Mouse (Mus musculus): ENCODE results near the gene C3ar1. TPM values are rescaled to one million over a fixed set of nuclear protein-coding genes. Genes with fewer than 3 reads are reported as not detected.

The C3ar1 gene
- 2.0 and 2.2 TPM in 2 replicates for polyA plus RNA-seq (2016; fragmentation: Nextera tagmentation; extraction: Ambion mirVana)

DNA sequence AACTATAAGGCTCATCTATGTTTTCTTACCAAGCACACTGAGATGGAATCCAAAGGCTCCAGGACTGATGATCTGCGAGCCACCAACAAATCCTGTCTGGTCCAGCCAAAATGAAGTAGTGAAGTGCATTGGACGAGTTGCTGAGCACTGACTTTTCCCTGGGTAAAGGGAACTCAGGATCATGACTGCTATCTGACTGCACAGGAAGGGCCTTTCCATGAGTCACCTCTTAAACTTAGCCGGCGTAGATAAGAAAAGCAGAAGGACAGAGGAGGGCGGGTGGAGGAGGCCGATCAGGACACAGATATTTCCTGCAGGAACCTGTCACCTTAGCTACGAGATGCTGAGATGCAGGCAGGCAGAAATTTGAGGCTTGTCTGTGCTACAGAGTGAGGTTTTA lies at the start of gene C3ar1:
Gene C3ar1, minus strand, starts transcription at position 207 of the 400 bp plus-strand sequence.
- Histone ChIP-seq H3K36me3 (no peaks in the 10 kb centered on the region), H3K27me3 (no peaks in the 10 kb centered on the region), H3K9me3 (replicated peaks) (0 out of 2 replicates have a peak, but pooled peaks cover 3% of the 10 kb centered on the region), H3K27ac (no peak within 1 kb of the TSS), H3K4me2 (replicated peaks) (no peak within 1 kb of the TSS), H3K4me1 (no peaks in the 10 kb centered on the region), H3K4me3 (no peak within 1 kb of the TSS), H3K9ac (no peak within 1 kb of the TSS)
- 79% methylated on average over 7 of the region's 7 CpGs for WGBS
- ATAC-seq (ENCODE audit: low FRiP score): no peak

DNA sequence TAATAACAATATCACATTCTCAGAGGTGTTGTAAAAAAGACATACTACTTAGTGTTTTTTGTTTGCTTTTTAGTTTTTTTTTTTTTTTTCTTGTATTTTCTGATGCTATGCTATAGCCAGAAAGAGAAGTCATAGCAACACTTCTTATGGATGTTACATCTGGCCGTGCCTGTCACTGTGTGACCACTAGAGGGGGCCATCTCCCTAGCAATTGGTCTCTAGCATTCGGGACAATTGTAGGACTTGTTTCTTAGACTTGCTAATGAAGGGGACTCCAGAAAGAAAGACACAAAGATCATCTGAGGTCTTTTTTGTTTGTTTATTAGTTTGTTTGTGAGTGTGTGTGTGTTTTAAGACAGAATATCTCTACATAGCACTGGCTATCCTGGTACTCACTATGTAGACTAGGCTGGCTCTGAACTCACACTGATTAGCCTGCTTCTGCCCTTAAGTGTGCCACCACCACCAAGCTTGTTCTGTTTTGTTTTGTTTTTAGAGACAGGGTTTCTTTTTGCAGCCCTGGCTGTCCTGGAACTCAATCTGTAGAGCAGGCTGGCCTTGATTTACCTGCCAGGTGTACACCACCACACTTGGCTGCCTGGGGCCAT lies 36.6 kb upstream of the C3ar1 start:
- Histone ChIP-seq H3K9ac (no peak overlapping the region), H3K4me1 (no peaks in the 10 kb centered on the region), H3K27ac (no peak overlapping the region), H3K27me3 (no peaks in the 10 kb centered on the region), H3K36me3 (peaks cover 41% of the 10 kb centered on the region), H3K4me2 (replicated peaks) (no peak overlapping the region), H3K4me3 (no peak overlapping the region), H3K9me3 (replicated peaks) (no peaks in the 10 kb centered on the region)
- WGBS: 7% methylated on average over 2 of the region's 2 CpGs
- no peak for ATAC-seq (ENCODE audit: low FRiP score)

DNA sequence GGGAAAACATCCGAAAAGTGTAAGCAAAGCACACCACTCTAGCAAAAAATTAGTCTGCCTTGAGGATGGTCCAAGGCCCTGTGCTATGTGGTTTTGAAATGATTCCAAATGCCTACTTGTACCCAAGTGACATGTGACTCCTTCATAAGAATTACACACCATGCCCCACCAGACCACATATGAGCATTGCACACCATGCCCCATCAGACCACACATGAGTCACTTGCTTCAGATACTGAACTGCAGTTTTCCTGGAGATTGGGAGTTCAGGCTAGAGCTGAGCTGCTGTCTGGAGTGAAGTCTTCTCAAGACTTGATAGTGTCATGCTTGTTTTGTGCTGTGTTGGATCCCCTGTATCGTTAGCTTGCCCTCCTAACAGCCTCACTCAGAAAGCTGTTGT lies 33.6 kb upstream of the C3ar1 start:
- Histone ChIP-seq H3K4me2 (replicated peaks) (no peak overlapping the region), H3K4me1 (no peaks in the 10 kb centered on the region), H3K27me3 (no peaks in the 10 kb centered on the region), H3K27ac (no peak overlapping the region), H3K9ac (no peak overlapping the region), H3K4me3 (no peak overlapping the region), H3K36me3 (peaks cover 65% of the 10 kb centered on the region), H3K9me3 (replicated peaks) (no peaks in the 10 kb centered on the region)
- no peak for ATAC-seq (ENCODE audit: low FRiP score)
- 90% methylated on average over 2 of the region's 2 CpGs for WGBS

DNA sequence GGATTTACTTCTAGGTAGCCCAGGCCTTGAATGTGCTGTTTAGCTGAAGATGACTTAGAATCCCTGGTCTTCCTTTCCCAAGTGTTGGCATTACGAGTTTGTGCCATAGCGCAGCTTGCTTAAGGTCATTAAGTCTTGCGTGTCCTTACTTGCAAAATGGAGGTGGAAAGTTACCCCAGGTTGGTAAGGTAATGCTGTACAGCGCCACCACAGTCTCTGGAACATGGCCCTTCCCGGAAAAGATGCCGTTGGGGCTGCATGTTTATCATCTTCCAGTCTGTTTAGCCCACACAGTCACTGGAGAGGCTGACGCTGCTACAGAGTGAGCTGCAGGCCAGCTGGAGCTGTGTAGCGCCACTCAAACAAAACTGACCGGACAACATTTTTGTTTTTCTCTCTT lies 27.6 kb upstream of the C3ar1 start:
- Histone ChIP-seq H3K4me1 (no peaks in the 10 kb centered on the region), H3K4me3 (no peak overlapping the region), H3K9me3 (replicated peaks) (no peaks in the 10 kb centered on the region), H3K27ac (no peak overlapping the region), H3K4me2 (replicated peaks) (no peak overlapping the region), H3K27me3 (no peaks in the 10 kb centered on the region), H3K36me3 (peaks cover 85% of the 10 kb centered on the region), H3K9ac (no peak overlapping the region)
- no peak for ATAC-seq (ENCODE audit: low FRiP score)
- WGBS: 94% methylated on average over 9 of the region's 9 CpGs

DNA sequence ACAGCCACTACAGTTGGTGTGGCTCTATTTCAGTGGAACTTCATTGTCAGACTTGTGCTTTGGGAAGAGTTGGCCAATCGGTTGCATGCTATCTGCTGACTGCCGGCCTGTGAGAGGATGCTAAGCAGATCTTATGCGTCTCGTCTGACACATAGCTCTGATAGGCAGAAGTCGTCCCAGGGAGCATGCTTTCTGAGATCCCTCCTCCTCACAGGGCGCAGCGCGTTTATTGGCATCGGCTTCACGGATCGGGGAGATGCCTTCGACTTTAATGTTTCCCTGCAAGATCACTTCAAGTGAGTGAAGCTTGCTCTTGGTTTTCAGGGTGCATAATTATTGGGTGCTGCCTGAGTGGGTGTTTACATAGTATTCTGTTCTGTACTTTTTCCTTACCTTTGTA lies 25.3 kb upstream of the C3ar1 start:
- Histone ChIP-seq H3K9me3 (replicated peaks) (no peaks in the 10 kb centered on the region), H3K27ac (no peak overlapping the region), H3K4me1 (no peaks in the 10 kb centered on the region), H3K27me3 (no peaks in the 10 kb centered on the region), H3K4me2 (replicated peaks) (no peak overlapping the region), H3K4me3 (no peak overlapping the region), H3K36me3 (peaks cover 65% of the 10 kb centered on the region), H3K9ac (no peak overlapping the region)
- no peak for ATAC-seq (ENCODE audit: low FRiP score)
- WGBS: 96% methylated on average over 12 of the region's 12 CpGs

DNA sequence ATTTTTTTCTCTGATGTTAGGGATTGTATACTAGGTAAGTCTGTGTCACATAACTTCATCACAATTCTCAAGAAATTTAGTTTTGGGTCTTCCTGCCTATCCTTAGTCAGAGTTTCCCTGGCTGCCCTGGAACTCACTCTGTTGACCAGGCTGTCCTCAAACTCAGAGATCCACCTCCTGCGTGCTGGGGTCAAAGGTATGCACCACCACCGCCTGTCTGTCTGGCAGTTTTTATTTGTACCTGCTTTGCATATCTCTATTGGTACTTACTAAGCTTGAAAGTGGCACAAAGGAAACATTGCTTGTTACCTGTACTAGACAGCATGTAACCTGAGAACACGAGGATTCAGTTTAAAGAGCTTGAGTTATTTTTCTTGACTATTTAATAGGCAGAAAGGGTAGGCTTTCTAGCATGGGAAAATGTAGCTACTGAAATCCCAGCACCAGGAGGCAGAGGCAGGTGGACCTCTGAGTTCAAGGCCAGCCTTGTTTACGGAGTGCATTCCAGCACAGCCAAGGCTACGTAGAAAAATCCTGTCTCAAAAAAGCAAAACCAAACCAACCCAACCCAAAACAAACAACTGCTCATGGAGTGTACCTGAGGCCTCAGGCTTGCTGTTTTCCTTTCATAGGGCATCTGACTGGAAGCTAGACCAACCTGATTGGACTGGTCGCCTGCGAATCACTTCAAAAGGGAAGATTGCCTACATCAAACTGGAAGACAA lies 24.0 kb upstream of the C3ar1 start:
- Histone ChIP-seq H3K27me3 (no peaks in the 10 kb centered on the region), H3K36me3 (peaks cover 53% of the 10 kb centered on the region), H3K9ac (no peak overlapping the region), H3K4me2 (replicated peaks) (no peak overlapping the region), H3K27ac (no peak overlapping the region), H3K4me3 (no peak overlapping the region), H3K9me3 (replicated peaks) (no peaks in the 10 kb centered on the region), H3K4me1 (peaks cover 8% of the 10 kb centered on the region)
- ATAC-seq (ENCODE audit: low FRiP score): no peak
- WGBS: 92% methylated on average over 7 of the region's 7 CpGs

DNA sequence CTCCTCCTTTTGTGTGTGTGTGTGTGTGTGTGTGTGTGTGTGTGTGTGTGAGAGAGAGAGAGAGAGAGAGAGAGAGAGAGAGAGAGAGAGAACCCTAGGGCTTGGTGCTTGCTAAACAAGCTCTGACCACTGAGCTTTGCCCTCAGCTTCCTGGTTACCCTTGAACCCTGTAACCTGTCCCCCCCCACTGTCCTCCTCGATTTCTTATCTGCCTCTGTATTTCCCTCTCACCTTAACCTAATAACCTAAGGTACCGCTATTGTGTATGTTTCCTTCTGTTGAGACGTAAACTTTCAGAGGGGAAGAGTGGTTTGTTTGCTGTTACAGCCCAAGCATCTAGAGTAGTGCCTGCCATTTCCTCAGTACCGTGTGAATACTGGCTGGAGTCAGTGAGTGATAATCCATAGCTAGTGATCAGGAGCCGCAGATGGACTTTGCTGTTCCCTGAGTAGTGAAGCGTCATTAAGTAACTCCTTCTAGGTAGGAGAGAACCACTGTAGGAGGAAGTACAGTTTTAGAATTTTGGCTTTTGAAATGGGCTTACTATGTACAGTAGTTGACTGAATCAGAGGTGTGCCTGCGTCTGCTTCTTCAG lies 23.3 kb upstream of the C3ar1 start:
- Histone ChIP-seq H3K4me3 (no peak overlapping the region), H3K4me2 (replicated peaks) (no peak overlapping the region), H3K9me3 (replicated peaks) (no peaks in the 10 kb centered on the region), H3K36me3 (peaks cover 47% of the 10 kb centered on the region), H3K27me3 (no peaks in the 10 kb centered on the region), H3K27ac (no peak overlapping the region), H3K9ac (no peak overlapping the region), H3K4me1 (peaks cover 8% of the 10 kb centered on the region)
- 90% methylated on average over 7 of the region's 7 CpGs for WGBS
- no peak for ATAC-seq (ENCODE audit: low FRiP score)

DNA sequence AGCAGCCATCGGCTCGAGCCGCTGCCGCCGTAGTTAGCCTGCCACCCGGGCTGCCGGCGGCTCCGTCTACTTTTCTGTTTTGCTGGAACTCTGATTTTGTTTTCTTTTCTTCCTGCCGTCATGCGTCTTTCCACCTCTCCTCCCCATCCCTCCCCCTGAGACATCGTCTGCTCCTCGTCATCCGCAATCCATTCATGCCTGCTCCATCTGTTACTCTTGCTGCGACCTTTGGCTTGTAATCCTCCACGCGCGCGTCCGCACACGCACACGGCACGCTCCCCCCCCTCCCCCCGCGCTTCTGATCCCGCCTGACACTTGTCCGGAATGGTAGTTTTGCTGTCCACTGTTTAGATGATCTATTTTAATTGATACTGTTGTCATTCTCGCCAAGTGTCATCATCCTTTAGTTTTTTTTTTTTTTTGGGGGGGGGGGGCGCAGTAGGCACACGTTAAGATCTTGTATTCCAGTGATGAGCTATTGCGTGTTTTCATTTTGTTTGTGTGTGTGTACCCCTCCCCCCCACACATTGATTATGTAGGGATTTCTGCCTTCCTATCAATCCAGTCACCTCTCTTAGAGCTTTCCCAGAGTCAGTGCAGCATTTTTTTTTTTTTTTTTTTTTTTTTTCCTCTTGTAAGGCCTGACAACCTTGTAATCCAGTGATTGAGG lies 18.9 kb upstream of the C3ar1 start:
- H3K4me1 ChIP-seq: peaks cover 8% of the 10 kb centered on the region

DNA sequence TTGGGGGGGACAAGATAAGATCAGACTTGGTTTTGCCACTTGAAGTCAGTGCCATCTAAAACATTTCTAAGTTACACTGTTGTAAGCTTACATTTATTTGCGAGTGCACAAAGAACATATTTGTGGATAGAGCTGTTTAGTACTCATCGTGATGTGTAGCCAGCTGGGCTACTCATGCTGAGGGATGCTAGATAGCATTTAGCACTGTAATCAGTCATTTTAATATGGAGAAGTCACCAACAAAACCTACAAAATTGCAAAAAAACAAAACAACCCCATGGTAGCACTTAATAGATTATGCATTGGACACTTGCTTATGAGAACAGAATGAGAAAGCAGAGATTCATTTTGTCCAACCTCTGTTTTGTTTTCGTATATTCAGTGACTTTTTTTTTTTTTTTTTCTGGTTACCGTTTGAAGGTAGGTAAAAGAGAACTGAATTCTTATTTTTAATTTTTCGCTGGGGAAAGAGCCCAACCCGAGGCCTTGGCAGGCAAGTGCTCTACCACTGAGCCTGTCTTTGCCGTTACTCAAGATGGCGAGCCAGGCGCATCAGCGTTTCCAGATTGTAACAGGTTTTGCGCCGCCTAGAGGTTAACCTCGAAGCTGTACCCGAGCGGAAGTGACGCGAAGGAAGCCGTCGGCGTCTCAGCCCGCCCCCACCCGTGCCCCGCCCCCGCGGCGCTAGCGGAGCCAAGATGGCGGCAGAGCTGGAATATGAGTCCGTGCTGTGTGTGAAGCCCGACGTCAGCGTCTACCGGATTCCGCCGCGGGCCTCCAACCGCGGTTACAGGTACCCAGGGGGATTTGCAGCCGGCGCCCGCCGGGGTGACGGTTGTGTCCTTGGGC lies 18.1 kb upstream of the C3ar1 start, which contains the start of gene Necap1:
Gene Necap1, plus strand, starts transcription at position 604 of the 849 bp plus-strand sequence.
- peaks cover 8% of the 10 kb centered on the region for H3K4me1 ChIP-seq
- peaks cover 6% of the 10 kb centered on the region; the same call in 1 of the 2 replicates for H3K36me3 ChIP-seq
- ATAC-seq (ENCODE audit: low FRiP score): peak; percentile 95
- WGBS: 7% methylated on average over 43 of the region's 43 CpGs
- H3K9me3 ChIP-seq (replicated peaks): no peaks in the 10 kb centered on the region
- H3K4me2 ChIP-seq (replicated peaks): peak within 1 kb of the TSS; percentile 59
- peak within 1 kb of the TSS; percentile 86 for H3K9ac ChIP-seq
- H3K27ac ChIP-seq: peak within 1 kb of the TSS; percentile 89
- H3K27me3 ChIP-seq: no peaks in the 10 kb centered on the region; the same call in 1 of the 2 replicates
- peak within 1 kb of the TSS; percentile 86 for H3K4me3 ChIP-seq

More for the DNA sequence above, 18.9 kb upstream of the C3ar1 start:
- Histone ChIP-seq H3K9me3 (replicated peaks) (no peaks in the 10 kb centered on the region), H3K36me3 (peaks cover 8% of the 10 kb centered on the region), H3K27me3 (no peaks in the 10 kb centered on the region), H3K27ac (peak overlapping the region; percentile 89), H3K9ac (peak overlapping the region; percentile 86), H3K4me2 (replicated peaks) (peak overlapping the region; percentile 59), H3K4me3 (peak overlapping the region; percentile 86)
- WGBS: under 1% methylated on average over 31 of the region's 31 CpGs
- ATAC-seq (ENCODE audit: low FRiP score): peak; percentile 85

DNA sequence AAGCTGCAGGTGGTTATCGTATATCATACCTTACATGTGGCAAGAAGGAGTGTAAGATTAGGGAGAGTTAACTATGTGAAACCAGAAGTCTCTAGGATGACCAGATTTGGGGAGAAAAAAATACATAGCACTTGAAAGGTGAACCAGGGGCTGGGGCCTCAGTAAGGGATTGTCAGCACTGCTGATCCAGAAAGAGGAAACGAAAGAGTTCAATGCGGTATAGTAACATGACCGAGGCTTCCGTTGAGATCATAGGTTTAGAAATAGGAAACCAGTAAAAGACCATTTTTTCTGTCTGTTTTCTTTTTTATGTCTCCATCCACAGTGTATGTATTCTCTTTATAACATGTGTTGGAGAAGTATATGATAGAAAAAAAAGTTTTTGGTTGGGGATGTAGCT lies 16.8 kb upstream of the C3ar1 start:
- H3K27ac ChIP-seq: no peak overlapping the region
- H3K9ac ChIP-seq: no peak overlapping the region
- no peaks in the 10 kb centered on the region; the same call in 1 of the 2 replicates for H3K27me3 ChIP-seq
- no peak for ATAC-seq (ENCODE audit: low FRiP score)
- no peak overlapping the region for H3K4me3 ChIP-seq
- H3K4me2 ChIP-seq (replicated peaks): no peak overlapping the region
- peaks cover 8% of the 10 kb centered on the region for H3K4me1 ChIP-seq
- H3K9me3 ChIP-seq (replicated peaks): no peaks in the 10 kb centered on the region
- H3K36me3 ChIP-seq: no peaks in the 10 kb centered on the region
- WGBS: 94% methylated on average over 5 of the region's 5 CpGs

DNA sequence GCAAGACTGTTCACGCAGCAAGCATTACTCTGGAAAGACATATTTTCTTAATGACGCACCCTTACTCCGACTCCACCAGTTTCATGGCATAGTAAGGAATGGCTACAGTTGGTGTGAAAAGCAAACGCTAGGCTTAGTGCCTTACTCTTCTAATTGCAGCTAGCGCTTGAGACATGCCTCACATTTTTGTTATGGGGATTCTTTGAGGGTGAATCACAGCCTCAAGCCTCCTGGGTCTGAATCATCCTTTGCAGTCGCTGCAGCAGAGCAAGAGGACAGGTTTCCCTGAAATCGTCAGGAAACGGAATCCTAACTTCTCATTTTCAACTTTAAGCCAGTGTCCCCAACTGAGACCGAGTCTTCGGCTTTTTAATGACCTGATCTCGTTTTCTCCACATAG lies 13.9 kb upstream of the C3ar1 start:
- Histone ChIP-seq H3K4me2 (replicated peaks) (no peak overlapping the region), H3K4me3 (no peak overlapping the region), H3K27me3 (no peaks in the 10 kb centered on the region; the same call in 1 of the 2 replicates), H3K9ac (no peak overlapping the region), H3K4me1 (no peaks in the 10 kb centered on the region), H3K9me3 (replicated peaks) (no peaks in the 10 kb centered on the region), H3K36me3 (no peaks in the 10 kb centered on the region), H3K27ac (no peak overlapping the region)
- 81% methylated on average over 11 of the region's 11 CpGs for WGBS
- ATAC-seq (ENCODE audit: low FRiP score): no peak

Data from hindbrain, embryonic 12.5 days (tissue).